Mouse (Mus musculus) testis, adult 2 months (tissue): ENCODE results near the gene Snx25. TPM values are rescaled to one million over a fixed set of nuclear protein-coding genes. Genes with fewer than 3 reads are reported as not detected.

ENCODE experiments used
- H3K27ac ChIP-seq: fragments of 200-500 bp; 2 replicates; pipeline ENCODE4 v1.5.1; 2012; ENCODE audit warnings: low read depth, low read length; ENCODE audit not compliant: control insufficient read depth, insufficient read depth
- H3K27me3 ChIP-seq: fragments of 200-500 bp; 2 replicates; pipeline ENCODE4 v1.6.1; 2012; ENCODE audit warnings: mild to moderate bottlenecking, low read length, moderate library complexity; ENCODE audit not compliant: control insufficient read depth, insufficient read depth
- H3K36me3 ChIP-seq: fragments of 200-500 bp; 2 replicates; pipeline ENCODE4 v1.6.1; 2012; ENCODE audit warnings: mild to moderate bottlenecking, low read length; ENCODE audit not compliant: control insufficient read depth, insufficient read depth
- H3K4me1 ChIP-seq: fragments of 200-500 bp; 2 replicates; pipeline ENCODE4 v1.6.1; 2012; ENCODE audit warnings: low read length; ENCODE audit not compliant: control insufficient read depth, insufficient read depth
- H3K4me3 ChIP-seq: fragments of 200-500 bp; 2 replicates; pipeline ENCODE4 v1.5.1; 2012; ENCODE audit warnings: low read depth, mild to moderate bottlenecking, low read length, moderate library complexity, mixed read lengths; ENCODE audit not compliant: control insufficient read depth
- CTCF ChIP-seq: fragments of 200-500 bp; IDR thresholded peaks from 2 replicates; pipeline ENCODE4 v1.5.1; 2012; ENCODE audit warnings: low read depth, mild to moderate bottlenecking, inconsistent platforms, low read length, moderate library complexity; ENCODE audit not compliant: control insufficient read depth, insufficient read depth, insufficient replicate concordance
- POLR2A ChIP-seq: fragments of 200-500 bp; IDR thresholded peaks from 2 replicates; pipeline ENCODE4 v1.6.1; 2012; ENCODE audit warnings: low read depth, mild to moderate bottlenecking, inconsistent platforms, low read length, moderate library complexity; ENCODE audit not compliant: control insufficient read depth
- polyA plus RNA-seq: library from polyadenylated mRNA; depleted of rRNA; stranded (reverse); fragments of >200 nt; gene quantifications from 2 replicates; pipeline ENCODE4 v1.2.3, GENCODE M21; 2012

The Snx25 gene
- polyA plus RNA-seq, 1 experiment = 16.2 TPM

GRCm38 (mm10) chr8:46083141-46083540, 68.8 kb downstream of the Snx25 start:
- Histone ChIP-seq H3K27me3 (no peaks in the 10 kb centered on the region), H3K4me1 (no peaks in the 10 kb centered on the region), H3K27ac (no peak overlapping the region), H3K4me3 (no peak overlapping the region), H3K36me3 (no peaks in the 10 kb centered on the region)
- no peak for TF ChIP-seq POLR2A
- TF ChIP-seq CTCF = no peak

- Histone ChIP-seq H3K27ac (no peak overlapping the region), H3K4me3 (no peak overlapping the region), H3K4me1 (no peaks in the 10 kb centered on the region), H3K36me3 (no peaks in the 10 kb centered on the region), H3K27me3 (no peaks in the 10 kb centered on the region)
- TF ChIP-seq POLR2A (no peak), CTCF (no peak)
These were observed 70.9 kb downstream of the Snx25 start for GRCm38 (mm10) chr8:46081030-46081429.

GRCm38 (mm10) chr8:46078866-46079265, 73.1 kb downstream of the Snx25 start:
- no peak overlapping the region for H3K27ac ChIP-seq
- TF ChIP-seq CTCF (no peak), POLR2A (no peak)
- no peaks in the 10 kb centered on the region for H3K27me3 ChIP-seq

GRCm38 (mm10) chr8:46075223-46075622, 76.7 kb downstream of the Snx25 start:
- Histone ChIP-seq H3K27me3 (no peaks in the 10 kb centered on the region), H3K4me3 (no peak overlapping the region), H3K4me1 (no peaks in the 10 kb centered on the region), H3K27ac (no peak overlapping the region), H3K36me3 (no peaks in the 10 kb centered on the region)
- no peak for TF ChIP-seq POLR2A
- TF ChIP-seq CTCF = no peak

More at GRCm38 (mm10) chr8:46078866-46079265, 73.1 kb downstream of the Snx25 start:
- H3K4me1 ChIP-seq = no peaks in the 10 kb centered on the region
- no peak overlapping the region for H3K4me3 ChIP-seq
- no peaks in the 10 kb centered on the region for H3K36me3 ChIP-seq

- Histone ChIP-seq H3K4me1 (no peaks in the 10 kb centered on the region), H3K27ac (no peak overlapping the region), H3K27me3 (no peaks in the 10 kb centered on the region), H3K36me3 (no peaks in the 10 kb centered on the region), H3K4me3 (no peak overlapping the region)
- no peak for TF ChIP-seq POLR2A
- TF ChIP-seq CTCF = no peak
These were observed 78.3 kb downstream of the Snx25 start for GRCm38 (mm10) chr8:46073540-46074140.

GRCm38 (mm10) chr8:46072798-46073197, 79.2 kb downstream of the Snx25 start:
- Histone ChIP-seq H3K4me3 (no peak overlapping the region), H3K27ac (no peak overlapping the region), H3K27me3 (no peaks in the 10 kb centered on the region), H3K4me1 (no peaks in the 10 kb centered on the region), H3K36me3 (no peaks in the 10 kb centered on the region)
- TF ChIP-seq CTCF = no peak
- no peak for TF ChIP-seq POLR2A

- Histone ChIP-seq H3K27me3 (no peaks in the 10 kb centered on the region), H3K4me1 (no peaks in the 10 kb centered on the region), H3K36me3 (peaks cover 3% of the 10 kb centered on the region), H3K4me3 (no peak overlapping the region), H3K27ac (no peak overlapping the region)
- TF ChIP-seq CTCF (no peak), POLR2A (no peak)
These were observed 111.7 kb downstream of the Snx25 start for GRCm38 (mm10) chr8:46040260-46040659.

GRCm38 (mm10) chr8:46039666-46040065, 112.3 kb downstream of the Snx25 start:
- no peak overlapping the region for H3K27ac ChIP-seq
- no peaks in the 10 kb centered on the region for H3K27me3 ChIP-seq
- no peaks in the 10 kb centered on the region for H3K4me1 ChIP-seq
- no peak overlapping the region for H3K4me3 ChIP-seq
- H3K36me3 ChIP-seq = peaks cover 3% of the 10 kb centered on the region
- TF ChIP-seq POLR2A (no peak), CTCF (no peak)
